7 mouse cellular contexts compared by ENCODE assay signal in genomic region chr11:52359686-52360470, GRCm38 (mm10). TPM values are rescaled to one million over a fixed set of nuclear protein-coding genes. Genes with fewer than 3 reads are reported as not detected.
DNase-seq lines count a peak whose midpoint lies in the region; ATAC-seq and TF ChIP-seq lines count a peak whose summit lies in the region.

No protein-coding gene starts in this region.

- TF ChIP-seq EP300 in ES-Bruce4 (IDR thresholded peaks at IDR 0.05; ENCODE audit: insufficient read depth, low read depth, low read length) = peak; percentile 90

- peaks cover 39% of the 10 kb centered on the region for H3K79me3 ChIP-seq in C2C12 (ENCODE audit: low read depth)

- H3K27ac ChIP-seq in ES-Bruce4 (ENCODE audit: insufficient read depth, low read length) = peak overlapping the region; percentile 99
- peak overlapping the region; percentile 94 for H3K27ac ChIP-seq in hindbrain, embryonic 14.5 days
- H3K27ac ChIP-seq in liver, embryonic 15.5 days (replicated peaks) = peak overlapping the region; percentile 91
- peak overlapping the region; percentile 86 for H3K27ac ChIP-seq in neural tube, embryonic 14.5 days (ENCODE audit: low read depth, low read length)

- H3K4me3 ChIP-seq in C2C12 (ENCODE audit: insufficient read depth, poor library complexity, severe bottlenecking) (peak overlapping the region; percentile 95), ES-Bruce4 (ENCODE audit: low read depth, low read length) (peak overlapping the region; percentile 73)
- H3K4me3 ChIP-seq in erythroblast, embryonic 14.5 days (replicated peaks) = peak overlapping the region; percentile 86
- H3K4me3 ChIP-seq in hindbrain, embryonic 14.5 days (replicated peaks; ENCODE audit: low read length) = peak overlapping the region; percentile 98
- H3K4me3 ChIP-seq in liver, embryonic 15.5 days (replicated peaks) = peak overlapping the region; percentile 86
- H3K4me3 ChIP-seq in neural tube, embryonic 14.5 days (ENCODE audit: low read depth, low read length) = peak overlapping the region; percentile 93

- peak overlapping the region; percentile 91 for H3K9ac ChIP-seq in ES-Bruce4 (ENCODE audit: low read depth, poor library complexity, severe bottlenecking)
- H3K9ac ChIP-seq in hindbrain, embryonic 14.5 days = peak overlapping the region; percentile 99
- H3K9ac ChIP-seq in liver, embryonic 15.5 days = peak overlapping the region; percentile 94
- peak overlapping the region; percentile 86 for H3K9ac ChIP-seq in neural tube, embryonic 14.5 days (replicated peaks; ENCODE audit: low read depth, low read length)

- H3ac ChIP-seq in C2C12 (ENCODE audit: control insufficient read depth, insufficient read length, low read depth) = peak overlapping the region; percentile 87

- peaks cover 4% of the 10 kb centered on the region for H3K4me1 ChIP-seq in ES-Bruce4 (ENCODE audit: control insufficient read depth, insufficient read depth, low read length)
- H3K4me1 ChIP-seq in erythroblast, embryonic 14.5 days (ENCODE audit: control insufficient read depth) = peaks cover 55% of the 10 kb centered on the region
- peaks cover 27% of the 10 kb centered on the region for H3K4me1 ChIP-seq in hindbrain, embryonic 14.5 days (replicated peaks; ENCODE audit: control insufficient read depth, insufficient read depth, low read length)
- peaks cover 55% of the 10 kb centered on the region for H3K4me1 ChIP-seq in liver, embryonic 15.5 days (replicated peaks)
- peaks cover 25% of the 10 kb centered on the region for H3K4me1 ChIP-seq in neural tube, embryonic 14.5 days (ENCODE audit: control insufficient read depth, insufficient read depth, low read length)

- no peaks in the 10 kb centered on the region for H3K27me3 ChIP-seq in C2C12 (ENCODE audit: control insufficient read depth, insufficient read depth, insufficient read length)
- no peaks in the 10 kb centered on the region for H3K27me3 ChIP-seq in ES-Bruce4 (ENCODE audit: control insufficient read depth, insufficient read depth, low read length, poor library complexity, severe bottlenecking)
- no peaks in the 10 kb centered on the region for H3K27me3 ChIP-seq in erythroblast, embryonic 14.5 days (ENCODE audit: control insufficient read depth)
- no peaks in the 10 kb centered on the region for H3K27me3 ChIP-seq in hindbrain, embryonic 14.5 days (ENCODE audit: control insufficient read depth, insufficient read depth, low read length)
- H3K27me3 ChIP-seq in liver, embryonic 15.5 days = no peaks in the 10 kb centered on the region
- no peaks in the 10 kb centered on the region for H3K27me3 ChIP-seq in neural tube, embryonic 14.5 days (ENCODE audit: control insufficient read depth, insufficient read depth, low read length)

- H3K4me2 ChIP-seq in hindbrain, embryonic 14.5 days (replicated peaks) = peak overlapping the region; percentile 91
- H3K4me2 ChIP-seq in liver, embryonic 15.5 days = peak overlapping the region; percentile 96
- peak overlapping the region; percentile 97 for H3K4me2 ChIP-seq in neural tube, embryonic 14.5 days (ENCODE audit: low read depth, low read length)

- H3K79me2 ChIP-seq in C2C12 (ENCODE audit: control insufficient read depth, insufficient read depth) = peaks cover 41% of the 10 kb centered on the region

- peaks cover 20% of the 10 kb centered on the region for H3K9me3 ChIP-seq in ES-Bruce4 (replicated peaks; ENCODE audit: control insufficient read depth, insufficient read depth, low read length, poor library complexity, severe bottlenecking)
- no peaks in the 10 kb centered on the region for H3K9me3 ChIP-seq in erythroblast, embryonic 14.5 days (ENCODE audit: control insufficient read depth, low read length)
- H3K9me3 ChIP-seq in hindbrain, embryonic 14.5 days (ENCODE audit: control insufficient read depth, low read length) = no peaks in the 10 kb centered on the region
- no peaks in the 10 kb centered on the region for H3K9me3 ChIP-seq in liver, embryonic 15.5 days (replicated peaks)
- no peaks in the 10 kb centered on the region for H3K9me3 ChIP-seq in neural tube, embryonic 14.5 days (ENCODE audit: control insufficient read depth, low read length)

- H3K36me3 ChIP-seq in C2C12 (ENCODE audit: control insufficient read depth, insufficient read depth) (peaks cover 15% of the 10 kb centered on the region), ES-Bruce4 (ENCODE audit: control insufficient read depth, insufficient read depth, low read length, poor library complexity, severe bottlenecking) (0 out of 2 replicates have a peak, but pooled peaks cover 4% of the 10 kb centered on the region)
- H3K36me3 ChIP-seq in erythroblast, embryonic 14.5 days (ENCODE audit: control insufficient read depth) = peaks cover 5% of the 10 kb centered on the region
- no peaks in the 10 kb centered on the region for H3K36me3 ChIP-seq in hindbrain, embryonic 14.5 days (replicated peaks; ENCODE audit: control insufficient read depth, insufficient read depth)
- no peaks in the 10 kb centered on the region for H3K36me3 ChIP-seq in liver, embryonic 15.5 days (replicated peaks)
- no peaks in the 10 kb centered on the region for H3K36me3 ChIP-seq in neural tube, embryonic 14.5 days (ENCODE audit: control insufficient read depth, insufficient read depth, low read length)

- whole genome bisulfite sequencing in hindbrain, embryonic 14.5 days = 12% methylated on average over 22 of the region's 22 CpGs
- 10% methylated on average over 22 of the region's 22 CpGs for WGBS in liver, embryonic 15.5 days (ENCODE audit: insufficient replicate concordance)
- WGBS in neural tube, embryonic 14.5 days = 13% methylated on average over 22 of the region's 22 CpGs

- TF ChIP-seq POLR2A in ES-Bruce4 (IDR thresholded peaks at IDR 0.05; ENCODE audit: insufficient read depth, low read length) = no peak

- peak; percentile 33 for ATAC-seq in hindbrain, embryonic 14.5 days (ENCODE audit: low FRiP score)
- ATAC-seq in liver, embryonic 15.5 days (ENCODE audit: insufficient read depth) = peak; percentile 20; the same call in 1 of the 2 replicates
- peak; percentile 50 for ATAC-seq in neural tube, embryonic 14.5 days (ENCODE audit: low read depth)

- no peak for DNase-seq in hindbrain, embryonic 14.5 days (ENCODE audit: low spot score)
- no peak for DNase-seq in retina, embryonic 14.5 days (ENCODE audit: low spot score)

- TF ChIP-seq CTCF in C2C12 (IDR thresholded peaks at IDR 0.05; ENCODE audit: control insufficient read depth, insufficient read depth, insufficient read length) (no peak), ES-Bruce4 (IDR thresholded peaks at IDR 0.05; ENCODE audit: low read depth, low read length) (no peak)

TF ChIP-seq in C2C12, 6 proteins besides CTCF, POLR2A, EP300 and RAD21:
- TF ChIP-seq MYOG (IDR thresholded peaks at IDR 0.05; ENCODE audit: control insufficient read depth, extremely low read depth, insufficient read length) (no peak), USF1 (IDR thresholded peaks at IDR 0.05; ENCODE audit: low read depth) (peak; percentile 77), MAX (IDR thresholded peaks at IDR 0.05) (peak; percentile 94), MYOD1 (IDR thresholded peaks at IDR 0.05; ENCODE audit: control insufficient read depth, insufficient read length, low read depth) (no peak)
TF ChIP-seq in C2C12: peak in this region for 2.

RNA-seq across cellular contexts. Expression of gene Vdac1, which starts 0.8 kb away (rescaled TPM):
- polyA plus RNA-seq in C2C12 (2012; fragmentation: generic; extraction: Trizol) = 296 TPM
- 478 and 491 TPM in 2 replicates for polyA plus RNA-seq in ES-Bruce4 (2011; ENCODE audit: insufficient read depth, insufficient read length, low read depth, missing spikeins)
- polyA plus RNA-seq in erythroblast, embryonic 14.5 days (2012) = 1.0 and 1.3 TPM in 2 replicates
- 295 and 334 TPM in 2 replicates for polyA plus RNA-seq in hindbrain, embryonic 14.5 days (2014; fragmentation: Nextera tagmentation; extraction: Ambion mirVana)
- polyA plus RNA-seq in liver, embryonic 15.5 days (2015; fragmentation: Nextera tagmentation; extraction: Ambion mirVana) = 119 TPM in 2 replicates
- 282 and 283 TPM in 2 replicates for polyA plus RNA-seq in neural tube, embryonic 14.5 days (2014; fragmentation: Nextera tagmentation; extraction: Ambion mirVana)

RNA-seq across cellular contexts. Expression of gene 9530068E07Rik, which starts 36.4 kb away (rescaled TPM):
- polyA plus RNA-seq in C2C12 (2012; fragmentation: generic; extraction: Trizol) = 111 TPM
- polyA plus RNA-seq in ES-Bruce4 (2011; ENCODE audit: insufficient read depth, insufficient read length, low read depth, missing spikeins) = 53.7 and 54.9 TPM in 2 replicates
- polyA plus RNA-seq in erythroblast, embryonic 14.5 days (2012) = 6.5 and 8.4 TPM in 2 replicates
- polyA plus RNA-seq in hindbrain, embryonic 14.5 days (2014; fragmentation: Nextera tagmentation; extraction: Ambion mirVana) = 138 and 152 TPM in 2 replicates
- polyA plus RNA-seq in liver, embryonic 15.5 days (2015; fragmentation: Nextera tagmentation; extraction: Ambion mirVana) = 55.4 and 58.7 TPM in 2 replicates
- 122 and 143 TPM in 2 replicates for polyA plus RNA-seq in neural tube, embryonic 14.5 days (2014; fragmentation: Nextera tagmentation; extraction: Ambion mirVana)

Comparison
In these comparisons a context has a peak if more than half of its experiments do, and no peak if none do; other contexts are left out.
1. RNA of gene Vdac1, which starts 0.8 kb away (polyA plus RNA-seq): 478 to 491 TPM in ES-Bruce4, 296 TPM in C2C12 (single experiment), 295 to 334 TPM in hindbrain, embryonic 14.5 days, 282 to 283 TPM in neural tube, embryonic 14.5 days and 119 TPM in liver, embryonic 15.5 days; 1.0 to 1.3 TPM in erythroblast, embryonic 14.5 days; every median in the first group is over 10 times any median in the second.
2. Peak in every context shown above with its lines, with median percentiles within 50 percentile points of each other: H3K4me3 ChIP-seq, H3K27ac ChIP-seq, H3K9ac ChIP-seq, ATAC-seq and H3K4me2 ChIP-seq.